Mouse (Mus musculus): ENCODE measurements at regions not wholly inside any gene's neighbourhood (a gene's known extent, or its start where the extent isn't known, plus 50 kb on each side); places are given as distances from the start of the nearest gene placed in this dataset.
"Not testable (repeated sequence)": the region's sequence is repeated elsewhere in the genome, so short reads cannot be mapped to it uniquely, and the experiment has no call there.

- no peak for DNase-seq (ENCODE audit: extremely low read depth, low read depth, low spot score)
Observed at GRCm38 (mm10) chr7:116596914-116597313, 92.7 kb downstream of the Nucb2 start.

GRCm38 (mm10) chr7:116600340-116600739 lies 96.2 kb downstream of the Nucb2 start:
- no peak for DNase-seq (ENCODE audit: extremely low read depth, low read depth, low spot score)

GRCm38 (mm10) chr7:116603167-116603839 lies 99.1 kb downstream of the Nucb2 start:
- DNase-seq (ENCODE audit: extremely low read depth, low read depth, low spot score) = no peak

GRCm38 (mm10) chr7:116603840-116604194 lies 99.6 kb downstream of the Nucb2 start:
- no peak for DNase-seq (ENCODE audit: extremely low read depth, low read depth, low spot score)

- DNase-seq (ENCODE audit: extremely low read depth, low read depth, low spot score) = no peak
Observed at GRCm38 (mm10) chr7:116606255-116606654, 102.1 kb downstream of the Nucb2 start.

- DNase-seq (ENCODE audit: extremely low read depth, low read depth, low spot score) = no peak
Observed at GRCm38 (mm10) chr7:116606751-116607483, 102.7 kb downstream of the Nucb2 start.

GRCm38 (mm10) chr7:116607628-116608225 lies 103.6 kb downstream of the Nucb2 start:
- no peak for DNase-seq (ENCODE audit: extremely low read depth, low read depth, low spot score)

GRCm38 (mm10) chr7:116608350-116609085 lies 104.3 kb downstream of the Nucb2 start:
- DNase-seq (ENCODE audit: extremely low read depth, low read depth, low spot score) = no peak

- no peak for DNase-seq (ENCODE audit: extremely low read depth, low read depth, low spot score)
Observed at GRCm38 (mm10) chr7:116609406-116609805, 105.2 kb downstream of the Nucb2 start.

- DNase-seq (ENCODE audit: extremely low read depth, low read depth, low spot score) = no peak
Observed at GRCm38 (mm10) chr7:116609906-116610305, 105.7 kb downstream of the Nucb2 start.

GRCm38 (mm10) chr7:116615984-116616383 lies 111.8 kb downstream of the Nucb2 start:
- no peak for DNase-seq (ENCODE audit: extremely low read depth, low read depth, low spot score)

GRCm38 (mm10) chr7:116619636-116620035 lies 115.5 kb downstream of the Nucb2 start:
- no peak for DNase-seq (ENCODE audit: extremely low read depth, low read depth, low spot score)

GRCm38 (mm10) chr7:116620381-116620780 lies 116.2 kb downstream of the Nucb2 start:
- no peak for DNase-seq (ENCODE audit: extremely low read depth, low read depth, low spot score)

- no peak for DNase-seq (ENCODE audit: extremely low read depth, low read depth, low spot score)
Observed at GRCm38 (mm10) chr7:116633210-116633609, 129.0 kb downstream of the Nucb2 start.

- DNase-seq (ENCODE audit: extremely low read depth, low read depth, low spot score) = no peak
Observed at GRCm38 (mm10) chr7:116644902-116645650, 140.9 kb downstream of the Nucb2 start.

GRCm38 (mm10) chr7:116654466-116654865 lies 150.3 kb downstream of the Nucb2 start:
- no peak for DNase-seq (ENCODE audit: extremely low read depth, low read depth, low spot score)

GRCm38 (mm10) chr7:116657040-116657439 lies 152.9 kb downstream of the Nucb2 start:
- not testable (repeated sequence) for DNase-seq (ENCODE audit: extremely low read depth, low read depth, low spot score)

GRCm38 (mm10) chr7:116665581-116665980 lies 161.4 kb downstream of the Nucb2 start:
- no peak for DNase-seq (ENCODE audit: extremely low read depth, low read depth, low spot score)

GRCm38 (mm10) chr7:116674199-116675019 lies 170.2 kb downstream of the Nucb2 start:
- no peak for DNase-seq (ENCODE audit: extremely low read depth, low read depth, low spot score)

- DNase-seq (ENCODE audit: extremely low read depth, low read depth, low spot score) = no peak
Observed at GRCm38 (mm10) chr7:116676696-116677095, 172.5 kb downstream of the Nucb2 start.

Measured in fat pad, adult 2 months (tissue).